Mouse (Mus musculus) B cell, adult 2 months (primary cell): ENCODE results near the gene Wnt1.
A peak's percentile ranks its signal among the peaks of the same experiment; 100 is the strongest.

ENCODE experiments used
- DNase-seq, 2 experiments: peaks; one replicate each; pipeline ENCODE4 v3.0.0; 2022

Gene Wnt1

GRCm38 (mm10) chr15:98806809-98807770 is 17.4 kb downstream of the Wnt1 start:
- peak; percentile 49 to 50 for DNase-seq

GRCm38 (mm10) chr15:98807895-98808650 is 18.4 kb downstream of the Wnt1 start:
- DNase-seq = peak; percentile 73 to 76

- no peak for DNase-seq
These were observed 19.0 kb downstream of the Wnt1 start for GRCm38 (mm10) chr15:98808651-98809134.

- no peak for DNase-seq
These were observed 19.7 kb downstream of the Wnt1 start, which contains the start of gene Ddn for GRCm38 (mm10) chr15:98809390-98809789. TSS of gene Ddn (minus strand) at chr15:98809490.

- peak in 1 of 2 experiments; percentile 31 for DNase-seq
These were observed 20.6 kb downstream of the Wnt1 start for GRCm38 (mm10) chr15:98810212-98810611.

- no peak for DNase-seq
These were observed 23.2 kb downstream of the Wnt1 start for GRCm38 (mm10) chr15:98812741-98813424.

- DNase-seq = no peak
These were observed 28.5 kb downstream of the Wnt1 start for GRCm38 (mm10) chr15:98818171-98818570.

- no peak for DNase-seq
These were observed 31.3 kb downstream of the Wnt1 start for GRCm38 (mm10) chr15:98820937-98821336.

- DNase-seq = peak; percentile 63 to 69
These were observed 31.7 kb downstream of the Wnt1 start for GRCm38 (mm10) chr15:98821403-98821802.

- no peak for DNase-seq
These were observed 32.5 kb downstream of the Wnt1 start for GRCm38 (mm10) chr15:98822147-98822546.

- peak; percentile 52 to 61 for DNase-seq
These were observed 33.8 kb downstream of the Wnt1 start for GRCm38 (mm10) chr15:98823434-98823833.

- no peak for DNase-seq
These were observed 38.0 kb downstream of the Wnt1 start for GRCm38 (mm10) chr15:98827611-98828011.

- peak; percentile 99 for DNase-seq
These were observed 41.4 kb downstream of the Wnt1 start, which contains the start of gene Prkag1 for GRCm38 (mm10) chr15:98830736-98831683. TSS of gene Prkag1 (minus strand) at chr15:98831521.

- DNase-seq = no peak
These were observed 42.0 kb downstream of the Wnt1 start for GRCm38 (mm10) chr15:98831684-98832035.

- peak; percentile 56 to 67 for DNase-seq
These were observed 42.8 kb downstream of the Wnt1 start for GRCm38 (mm10) chr15:98832161-98833058.

GRCm38 (mm10) chr15:98833281-98833680 is 43.6 kb downstream of the Wnt1 start:
- DNase-seq = no peak

- DNase-seq = no peak
These were observed 44.4 kb downstream of the Wnt1 start for GRCm38 (mm10) chr15:98834059-98834458.

- DNase-seq = no peak
These were observed 45.6 kb downstream of the Wnt1 start for GRCm38 (mm10) chr15:98835291-98835690.

GRCm38 (mm10) chr15:98837006-98837742 is 47.5 kb downstream of the Wnt1 start:
- no peak for DNase-seq

GRCm38 (mm10) chr15:98837743-98838103 is 48.1 kb downstream of the Wnt1 start:
- no peak for DNase-seq
